Mouse (Mus musculus): ENCODE data around the gene Tex14. TPM values are rescaled to one million over a fixed set of nuclear protein-coding genes. Genes with fewer than 3 reads are reported as not detected.
A peak's percentile ranks its signal among the peaks of the same experiment; 100 is the strongest.
"Not testable (repeated sequence)": the region's sequence is repeated elsewhere in the genome, so short reads cannot be mapped to it uniquely, and the experiment has no call there.

The Tex14 gene
- polyA plus RNA-seq, 1 experiment from 2014 or later, result 0.42 TPM

DNA sequence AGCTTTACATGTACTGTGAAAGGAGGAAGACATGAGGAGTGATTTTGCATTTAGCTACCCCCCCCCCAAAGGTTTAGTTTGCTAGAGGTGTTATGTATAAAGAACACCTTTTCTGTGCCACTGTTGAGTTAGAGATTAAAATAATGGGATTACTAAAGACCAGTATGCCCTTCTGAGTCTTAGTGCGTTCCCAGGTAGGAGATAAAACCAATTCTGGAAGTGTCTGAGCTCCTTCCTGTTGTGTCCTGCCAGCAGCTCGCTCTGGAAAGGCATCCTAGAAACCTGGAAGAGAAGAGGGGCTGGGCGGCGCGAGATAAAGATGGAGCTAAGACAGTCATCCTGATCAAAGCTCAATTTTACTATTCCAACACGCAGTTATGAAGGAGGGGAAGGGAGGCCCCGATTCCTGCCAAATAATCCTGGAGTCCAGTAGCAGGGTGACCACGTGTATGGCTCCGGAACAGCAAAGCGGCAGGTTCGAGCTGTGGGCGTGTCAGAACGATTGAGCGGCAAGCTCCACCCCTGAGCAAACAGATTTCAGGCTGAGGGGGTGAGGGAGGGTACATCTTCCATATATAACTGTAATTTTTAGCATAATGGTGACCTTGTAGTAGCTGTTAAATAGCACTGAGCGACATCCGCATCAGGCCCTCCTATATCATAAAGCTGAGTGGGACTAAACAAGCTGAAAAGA is 40.0 kb downstream of the Tex14 start:
- H3K4me1 ChIP-seq (ENCODE audit: control insufficient read depth, insufficient read depth, low read length), result peaks cover 10% of the 10 kb centered on the region; the same call in 1 of the 2 replicates
- ATAC-seq (replicated peaks; ENCODE audit: extremely low read depth, insufficient read depth, low FRiP score), result no peak
- no peak overlapping the region for H3K27ac ChIP-seq (ENCODE audit: low read length)
- H3K9me3 ChIP-seq (replicated peaks; ENCODE audit: control insufficient read depth, low read length), result no peaks in the 10 kb centered on the region
- WGBS, result 5% methylated on average over 16 of the region's 16 CpGs
- H3K4me2 ChIP-seq (ENCODE audit: low read depth, low read length), result peak overlapping the region; percentile 34
- no peak overlapping the region; the same call in 1 of the 2 replicates for H3K9ac ChIP-seq (ENCODE audit: low read length)
- H3K27me3 ChIP-seq (ENCODE audit: control insufficient read depth, insufficient read depth, low read length), result no peaks in the 10 kb centered on the region
- 0 out of 2 replicates have a peak overlapping the region, but pooled peaks have one; percentile 6 for H3K4me3 ChIP-seq (ENCODE audit: low read length)
- H3K36me3 ChIP-seq (ENCODE audit: control insufficient read depth, insufficient read depth), result no peaks in the 10 kb centered on the region

DNA sequence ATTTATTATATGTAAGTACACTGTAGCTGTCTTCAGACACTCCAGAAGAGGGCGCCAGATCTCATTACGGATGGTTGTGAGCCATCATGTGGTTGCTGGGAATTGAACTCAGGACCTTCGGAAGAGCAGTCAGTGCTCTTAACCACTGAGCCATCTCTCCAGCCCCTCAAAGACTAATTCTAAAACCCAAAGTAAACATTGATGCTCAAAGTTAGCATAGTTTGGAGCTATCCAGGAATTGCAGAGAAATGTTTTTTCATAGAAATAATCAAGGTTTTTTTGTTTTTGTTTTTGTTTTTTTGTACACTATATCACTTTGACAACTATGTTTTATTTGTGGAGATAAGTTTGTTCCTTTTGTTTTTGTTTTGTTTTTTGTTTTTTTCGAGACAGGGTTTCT is 40.7 kb downstream of the Tex14 start:
- H3K4me3 ChIP-seq (ENCODE audit: low read length); H3K9me3 ChIP-seq (replicated peaks; ENCODE audit: control insufficient read depth, low read length); H3K36me3 ChIP-seq (ENCODE audit: control insufficient read depth, insufficient read depth); H3K9ac ChIP-seq (ENCODE audit: low read length); ATAC-seq (replicated peaks; ENCODE audit: extremely low read depth, insufficient read depth, low FRiP score); H3K27ac ChIP-seq (ENCODE audit: low read length); H3K4me2 ChIP-seq (ENCODE audit: low read depth, low read length); H3K27me3 ChIP-seq (ENCODE audit: control insufficient read depth, insufficient read depth, low read length): not testable (repeated sequence)
- WGBS, result 81% methylated on average over 2 of the region's 4 CpGs
- peaks cover 10% of the 10 kb centered on the region; the same call in 1 of the 2 replicates for H3K4me1 ChIP-seq (ENCODE audit: control insufficient read depth, insufficient read depth, low read length)

DNA sequence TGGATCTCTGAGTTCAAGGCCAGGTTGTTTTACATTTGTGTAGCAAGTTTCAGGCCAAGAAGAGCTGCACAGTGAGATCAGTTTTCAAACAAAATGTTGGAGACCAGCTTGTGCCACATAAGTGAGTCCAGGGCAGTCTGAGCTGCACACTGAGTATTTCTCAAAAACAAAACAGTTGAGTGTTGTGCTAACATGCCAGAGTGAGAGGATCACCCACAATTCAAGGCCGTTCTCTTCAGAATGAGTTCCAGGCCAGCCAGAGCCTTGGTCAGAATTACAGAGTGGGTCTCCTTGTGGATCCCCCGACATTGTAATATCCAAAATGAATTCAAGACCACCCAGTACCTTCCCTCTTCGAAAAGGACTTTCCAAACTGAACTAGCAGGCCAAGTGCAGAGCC is 41.3 kb downstream of the Tex14 start:
- no peak for ATAC-seq (replicated peaks; ENCODE audit: extremely low read depth, insufficient read depth, low FRiP score)
- H3K4me1 ChIP-seq (ENCODE audit: control insufficient read depth, insufficient read depth, low read length), result peaks cover 10% of the 10 kb centered on the region; the same call in 1 of the 2 replicates
- no peaks in the 10 kb centered on the region for H3K9me3 ChIP-seq (replicated peaks; ENCODE audit: control insufficient read depth, low read length)
- H3K27me3 ChIP-seq (ENCODE audit: control insufficient read depth, insufficient read depth, low read length), result no peaks in the 10 kb centered on the region
- H3K4me3 ChIP-seq (ENCODE audit: low read length), result no peak overlapping the region
- 82% methylated on average over 3 of the region's 3 CpGs for WGBS
- no peak overlapping the region for H3K9ac ChIP-seq (ENCODE audit: low read length)
- H3K4me2 ChIP-seq (ENCODE audit: low read depth, low read length), result no peak overlapping the region
- no peak overlapping the region for H3K27ac ChIP-seq (ENCODE audit: low read length)
- H3K36me3 ChIP-seq (ENCODE audit: control insufficient read depth, insufficient read depth), result no peaks in the 10 kb centered on the region

DNA sequence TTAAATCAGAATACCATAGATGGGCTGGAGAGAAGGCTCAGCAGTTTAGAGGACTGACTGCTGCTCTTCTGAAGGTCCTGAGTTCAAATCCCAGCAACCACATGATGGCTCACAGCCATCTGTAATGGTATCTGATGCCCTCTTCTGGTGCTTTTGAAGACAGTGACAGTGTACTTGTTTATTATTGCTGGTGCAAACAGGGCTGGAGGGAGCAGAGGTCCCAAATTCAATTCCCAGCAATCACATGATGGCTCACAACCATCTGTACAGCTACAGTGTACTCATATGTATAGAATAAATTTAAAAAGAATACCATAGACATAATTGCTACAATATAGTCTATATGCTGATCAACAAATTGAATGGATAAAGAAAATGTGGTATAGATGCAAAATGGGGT is 42.6 kb downstream of the Tex14 start:
- Histone ChIP-seq H3K9ac (ENCODE audit: low read length) (no peak overlapping the region), H3K9me3 (replicated peaks; ENCODE audit: control insufficient read depth, low read length) (no peaks in the 10 kb centered on the region), H3K4me1 (ENCODE audit: control insufficient read depth, insufficient read depth, low read length) (peaks cover 10% of the 10 kb centered on the region; the same call in 1 of the 2 replicates), H3K36me3 (ENCODE audit: control insufficient read depth, insufficient read depth) (no peaks in the 10 kb centered on the region), H3K27ac (ENCODE audit: low read length) (no peak overlapping the region), H3K4me2 (ENCODE audit: low read depth, low read length) (no peak overlapping the region), H3K27me3 (ENCODE audit: control insufficient read depth, insufficient read depth, low read length) (no peaks in the 10 kb centered on the region), H3K4me3 (ENCODE audit: low read length) (no peak overlapping the region)
- no peak for ATAC-seq (replicated peaks; ENCODE audit: extremely low read depth, insufficient read depth, low FRiP score)

DNA sequence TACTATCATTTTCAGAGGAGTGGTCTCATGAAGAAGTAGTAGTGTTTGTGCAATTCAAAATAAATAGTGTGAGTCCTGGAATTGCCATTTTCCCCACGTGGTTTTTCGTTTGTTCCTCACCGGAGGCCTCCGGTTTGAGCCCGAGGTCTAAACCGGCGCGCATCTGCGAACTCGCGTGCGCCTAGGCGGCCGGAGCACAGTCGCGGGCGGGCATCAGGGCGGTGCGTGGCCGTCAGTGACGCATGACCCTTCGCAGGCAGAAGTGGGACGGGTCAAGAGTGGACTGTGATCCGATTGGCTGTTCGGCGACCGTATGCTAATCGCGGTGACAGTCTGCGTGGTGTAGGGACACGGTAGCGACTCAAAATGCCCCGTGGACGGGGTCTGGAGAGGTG is 43.2 kb downstream of the Tex14 start:
- 0% methylated on average over 32 of the region's 34 CpGs for WGBS
- peak; percentile 98 for ATAC-seq (replicated peaks; ENCODE audit: extremely low read depth, insufficient read depth, low FRiP score)
- Histone ChIP-seq H3K4me3 (ENCODE audit: low read length) (peak overlapping the region; percentile 53), H3K4me1 (ENCODE audit: control insufficient read depth, insufficient read depth, low read length) (peaks cover 10% of the 10 kb centered on the region; the same call in 1 of the 2 replicates), H3K9ac (ENCODE audit: low read length) (peak overlapping the region; percentile 72), H3K4me2 (ENCODE audit: low read depth, low read length) (peak overlapping the region; percentile 76), H3K27ac (ENCODE audit: low read length) (peak overlapping the region; percentile 55)
- H3K36me3 ChIP-seq (ENCODE audit: control insufficient read depth, insufficient read depth); H3K9me3 ChIP-seq (replicated peaks; ENCODE audit: control insufficient read depth, low read length); H3K27me3 ChIP-seq (ENCODE audit: control insufficient read depth, insufficient read depth, low read length): not testable (repeated sequence)

DNA sequence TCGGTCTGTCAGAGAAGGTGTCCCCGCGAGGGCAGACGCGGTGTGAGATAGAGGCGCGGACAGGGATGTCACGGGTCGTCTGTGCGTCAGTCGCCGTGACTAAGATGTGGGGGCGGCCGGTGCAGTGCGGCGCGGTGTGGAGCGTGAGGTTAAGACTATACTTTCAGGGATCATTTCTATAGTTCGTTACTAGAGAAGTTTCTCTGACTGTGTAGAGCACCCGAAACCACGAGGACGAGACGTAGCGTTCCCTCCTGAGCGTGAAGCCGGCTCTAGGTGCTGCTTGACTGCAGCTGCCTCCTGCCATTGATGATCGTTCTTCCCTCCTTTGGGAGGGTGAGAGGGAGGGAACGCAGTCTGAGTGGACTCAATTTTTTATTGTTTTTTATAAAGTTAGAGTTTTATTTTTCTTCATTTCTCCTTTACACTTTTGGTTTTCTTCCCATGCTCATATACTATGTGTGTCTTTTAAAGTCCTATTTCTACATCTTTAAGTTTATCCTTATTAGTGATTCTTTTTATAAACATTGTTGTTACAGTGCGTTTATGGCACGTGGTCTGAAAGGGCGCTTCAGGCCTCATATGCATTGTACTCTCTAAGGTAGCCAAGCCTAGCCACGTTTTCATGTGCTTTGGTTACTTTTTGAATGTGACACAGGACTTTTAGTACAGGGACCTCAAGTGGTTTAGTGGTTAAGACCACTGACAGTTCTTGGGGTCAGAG is 43.8 kb downstream of the Tex14 start:
- WGBS, result under 1% methylated on average over 5 of the region's 32 CpGs
- not testable (repeated sequence) for H3K9me3 ChIP-seq (replicated peaks; ENCODE audit: control insufficient read depth, low read length); H3K4me3 ChIP-seq (ENCODE audit: low read length); H3K9ac ChIP-seq (ENCODE audit: low read length); H3K27me3 ChIP-seq (ENCODE audit: control insufficient read depth, insufficient read depth, low read length); H3K36me3 ChIP-seq (ENCODE audit: control insufficient read depth, insufficient read depth)
- 0 out of 2 replicates have a peak overlapping the region, but pooled peaks have one; percentile 5 for H3K4me2 ChIP-seq (ENCODE audit: low read depth, low read length)
- peak overlapping the region; percentile 81 for H3K27ac ChIP-seq (ENCODE audit: low read length)
- ATAC-seq (replicated peaks; ENCODE audit: extremely low read depth, insufficient read depth, low FRiP score), result peak; percentile 91
- peaks cover 10% of the 10 kb centered on the region; the same call in 1 of the 2 replicates for H3K4me1 ChIP-seq (ENCODE audit: control insufficient read depth, insufficient read depth, low read length)

DNA sequence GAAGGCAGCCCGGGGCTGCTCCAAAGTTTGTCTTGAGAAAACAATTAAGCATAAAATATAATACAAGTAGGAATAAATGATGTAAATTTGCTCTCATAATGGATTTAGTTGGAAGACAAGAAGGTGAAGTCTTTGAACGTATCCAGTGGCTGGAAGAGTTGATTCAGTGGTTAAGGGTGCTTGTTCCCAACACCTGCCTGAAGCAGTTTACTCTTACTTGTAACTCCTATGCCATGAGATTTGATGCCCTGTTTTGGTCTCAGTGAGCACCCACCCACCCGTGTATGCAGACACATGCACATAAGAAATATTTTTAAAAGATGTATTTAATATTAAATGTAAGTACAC is 44.3 kb downstream of the Tex14 start:
- no peak for ATAC-seq (replicated peaks; ENCODE audit: extremely low read depth, insufficient read depth, low FRiP score)
- 13% methylated on average over 3 of the region's 3 CpGs for WGBS
- peak overlapping the region; percentile 5; the same call in 1 of the 2 replicates for H3K4me2 ChIP-seq (ENCODE audit: low read depth, low read length)
- H3K4me3 ChIP-seq (ENCODE audit: low read length), result no peak overlapping the region
- no peaks in the 10 kb centered on the region for H3K9me3 ChIP-seq (replicated peaks; ENCODE audit: control insufficient read depth, low read length)
- H3K9ac ChIP-seq (ENCODE audit: low read length), result no peak overlapping the region; the same call in 1 of the 2 replicates
- peak overlapping the region; percentile 81 for H3K27ac ChIP-seq (ENCODE audit: low read length)
- H3K27me3 ChIP-seq (ENCODE audit: control insufficient read depth, insufficient read depth, low read length), result no peaks in the 10 kb centered on the region
- peaks cover 10% of the 10 kb centered on the region; the same call in 1 of the 2 replicates for H3K4me1 ChIP-seq (ENCODE audit: control insufficient read depth, insufficient read depth, low read length)
- H3K36me3 ChIP-seq (ENCODE audit: control insufficient read depth, insufficient read depth), result no peaks in the 10 kb centered on the region

DNA sequence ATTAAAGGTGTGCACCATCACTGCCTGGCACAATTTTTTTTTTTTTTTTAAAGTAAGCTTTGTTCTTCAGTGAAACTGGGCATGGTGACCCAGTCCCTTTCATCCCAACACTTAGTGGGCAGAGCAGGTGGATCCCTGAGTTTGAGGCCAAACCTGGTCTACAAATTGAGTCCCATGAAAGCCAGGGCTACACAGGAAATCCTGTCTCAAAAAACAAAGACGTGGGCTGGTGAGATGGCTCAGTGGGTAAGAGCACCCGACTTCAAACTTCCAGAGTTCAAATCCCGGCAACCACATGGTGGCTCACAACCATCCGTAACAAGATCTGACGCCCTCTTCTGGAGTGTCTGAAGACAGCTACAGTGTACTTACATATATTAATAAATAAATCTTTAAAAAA is 45.0 kb downstream of the Tex14 start:
- 59% methylated on average over 5 of the region's 5 CpGs for WGBS
- H3K9ac ChIP-seq (ENCODE audit: low read length); H3K27me3 ChIP-seq (ENCODE audit: control insufficient read depth, insufficient read depth, low read length); ATAC-seq (replicated peaks; ENCODE audit: extremely low read depth, insufficient read depth, low FRiP score); H3K27ac ChIP-seq (ENCODE audit: low read length); H3K4me2 ChIP-seq (ENCODE audit: low read depth, low read length); H3K4me3 ChIP-seq (ENCODE audit: low read length); H3K9me3 ChIP-seq (replicated peaks; ENCODE audit: control insufficient read depth, low read length); H3K36me3 ChIP-seq (ENCODE audit: control insufficient read depth, insufficient read depth); H3K4me1 ChIP-seq (ENCODE audit: control insufficient read depth, insufficient read depth, low read length): not testable (repeated sequence)

DNA sequence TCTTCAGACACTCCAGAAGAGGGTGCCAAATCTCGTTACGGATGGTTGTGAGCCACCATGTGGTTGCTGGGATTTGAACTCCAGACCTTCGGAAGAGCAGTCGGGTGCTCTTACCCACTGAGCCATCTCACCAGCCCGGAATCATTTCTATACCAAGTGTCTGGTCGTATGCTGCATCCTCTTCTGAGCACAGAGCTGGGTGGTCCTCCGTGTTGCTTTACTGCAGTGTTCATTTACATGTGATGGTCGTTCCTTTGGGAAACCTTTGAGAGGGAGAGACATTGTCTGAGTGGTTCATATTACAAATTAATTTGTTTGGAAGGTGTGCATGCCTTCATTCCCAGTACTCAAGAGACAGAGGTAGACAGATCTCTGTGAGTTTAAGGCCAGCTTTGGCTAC is 47.9 kb downstream of the Tex14 start:
- H3K4me3 ChIP-seq (ENCODE audit: low read length); H3K9me3 ChIP-seq (replicated peaks; ENCODE audit: control insufficient read depth, low read length); H3K27ac ChIP-seq (ENCODE audit: low read length); H3K9ac ChIP-seq (ENCODE audit: low read length); H3K36me3 ChIP-seq (ENCODE audit: control insufficient read depth, insufficient read depth); H3K4me1 ChIP-seq (ENCODE audit: control insufficient read depth, insufficient read depth, low read length); H3K4me2 ChIP-seq (ENCODE audit: low read depth, low read length); H3K27me3 ChIP-seq (ENCODE audit: control insufficient read depth, insufficient read depth, low read length); ATAC-seq (replicated peaks; ENCODE audit: extremely low read depth, insufficient read depth, low FRiP score): not testable (repeated sequence)
- WGBS, result 75% methylated on average over 6 of the region's 8 CpGs

Measured in heart, embryonic 16.5 days (tissue).